Mouse (Mus musculus): Measurements from ENCODE around the gene Gm38119.

The Gm38119 gene

GRCm38 (mm10) chr3:92738996-92739395, at the start of gene Gm38119:
TSS of gene Gm38119 (minus strand) at chr3:92739096.
- Histone ChIP-seq H3K36me3 (ENCODE audit: insufficient read depth, low read length) (no peaks in the 10 kb centered on the region), H3K27me3 (ENCODE audit: insufficient read depth, low read length) (no peaks in the 10 kb centered on the region), H3K4me3 (replicated peaks; ENCODE audit: low read length) (no peak within 1 kb of the TSS), H3K9me3 (ENCODE audit: low read length) (no peaks in the 10 kb centered on the region), H3K4me1 (replicated peaks; ENCODE audit: low read depth, low read length) (no peaks in the 10 kb centered on the region)
- TF ChIP-seq POU5F1 (IDR thresholded peaks at IDR 0.05; ENCODE audit: borderline replicate concordance, low read length) (no peak), CTCF (conservative IDR thresholded peaks at IDR 0.05; ENCODE audit: low read length) (no peak), NANOG (IDR thresholded peaks at IDR 0.05; ENCODE audit: borderline replicate concordance, low read length) (no peak)

GRCm38 (mm10) chr3:92778799-92779198, 39.9 kb upstream of the Gm38119 start, which contains the start of gene Lce1i:
TSS of gene Lce1i (minus strand) at chr3:92778899.
- H3K4me3 ChIP-seq (replicated peaks; ENCODE audit: low read length): no peak within 1 kb of the TSS
- TF ChIP-seq NANOG (IDR thresholded peaks at IDR 0.05; ENCODE audit: borderline replicate concordance, low read length): no peak
- TF ChIP-seq CTCF (conservative IDR thresholded peaks at IDR 0.05; ENCODE audit: low read length): no peak
- no peak for TF ChIP-seq POU5F1 (IDR thresholded peaks at IDR 0.05; ENCODE audit: borderline replicate concordance, low read length)
- H3K36me3 ChIP-seq (ENCODE audit: insufficient read depth, low read length): no peaks in the 10 kb centered on the region
- no peaks in the 10 kb centered on the region for H3K4me1 ChIP-seq (replicated peaks; ENCODE audit: low read depth, low read length)
- H3K27me3 ChIP-seq (ENCODE audit: insufficient read depth, low read length): no peaks in the 10 kb centered on the region
- H3K9me3 ChIP-seq (ENCODE audit: low read length): no peaks in the 10 kb centered on the region

GRCm38 (mm10) chr3:92771573-92771972, 32.7 kb upstream of the Gm38119 start:
- no peak for TF ChIP-seq NANOG (IDR thresholded peaks at IDR 0.05; ENCODE audit: borderline replicate concordance, low read length)
- peak; percentile 66 for TF ChIP-seq CTCF (conservative IDR thresholded peaks at IDR 0.05; ENCODE audit: low read length)
- H3K36me3 ChIP-seq (ENCODE audit: insufficient read depth, low read length): no peaks in the 10 kb centered on the region
- H3K4me1 ChIP-seq (replicated peaks; ENCODE audit: low read depth, low read length): no peaks in the 10 kb centered on the region
- H3K27me3 ChIP-seq (ENCODE audit: insufficient read depth, low read length): no peaks in the 10 kb centered on the region
- no peak overlapping the region for H3K4me3 ChIP-seq (replicated peaks; ENCODE audit: low read length)
- no peaks in the 10 kb centered on the region for H3K9me3 ChIP-seq (ENCODE audit: low read length)

- Histone ChIP-seq H3K4me3 (replicated peaks; ENCODE audit: low read length) (no peak within 1 kb of the TSS), H3K36me3 (ENCODE audit: insufficient read depth, low read length) (no peaks in the 10 kb centered on the region), H3K4me1 (replicated peaks; ENCODE audit: low read depth, low read length) (no peaks in the 10 kb centered on the region), H3K9me3 (ENCODE audit: low read length) (no peaks in the 10 kb centered on the region), H3K27me3 (ENCODE audit: insufficient read depth, low read length) (no peaks in the 10 kb centered on the region)
- TF ChIP-seq CTCF (conservative IDR thresholded peaks at IDR 0.05; ENCODE audit: low read length) (no peak), POU5F1 (IDR thresholded peaks at IDR 0.05; ENCODE audit: borderline replicate concordance, low read length) (no peak), NANOG (IDR thresholded peaks at IDR 0.05; ENCODE audit: borderline replicate concordance, low read length) (no peak)
Measured at GRCm38 (mm10) chr3:92764965-92765364, 26.1 kb upstream of the Gm38119 start, which contains the start of gene Lce1h. TSS of gene Lce1h (minus strand) at chr3:92765065.

GRCm38 (mm10) chr3:92753197-92753596, 14.3 kb upstream of the Gm38119 start:
- no peaks in the 10 kb centered on the region for H3K4me1 ChIP-seq (replicated peaks; ENCODE audit: low read depth, low read length)
- no peaks in the 10 kb centered on the region for H3K27me3 ChIP-seq (ENCODE audit: insufficient read depth, low read length)
- no peaks in the 10 kb centered on the region for H3K36me3 ChIP-seq (ENCODE audit: insufficient read depth, low read length)
- TF ChIP-seq CTCF (conservative IDR thresholded peaks at IDR 0.05; ENCODE audit: low read length): peak; percentile 38
- no peak for TF ChIP-seq POU5F1 (IDR thresholded peaks at IDR 0.05; ENCODE audit: borderline replicate concordance, low read length)
- no peak overlapping the region for H3K4me3 ChIP-seq (replicated peaks; ENCODE audit: low read length)
- H3K9me3 ChIP-seq (ENCODE audit: low read length): no peaks in the 10 kb centered on the region

- Histone ChIP-seq H3K9me3 (ENCODE audit: low read length) (no peaks in the 10 kb centered on the region), H3K36me3 (ENCODE audit: insufficient read depth, low read length) (no peaks in the 10 kb centered on the region), H3K4me1 (replicated peaks; ENCODE audit: low read depth, low read length) (no peaks in the 10 kb centered on the region), H3K4me3 (replicated peaks; ENCODE audit: low read length) (no peak within 1 kb of the TSS), H3K27me3 (ENCODE audit: insufficient read depth, low read length) (no peaks in the 10 kb centered on the region)
- TF ChIP-seq NANOG (IDR thresholded peaks at IDR 0.05; ENCODE audit: borderline replicate concordance, low read length): no peak
- no peak for TF ChIP-seq CTCF (conservative IDR thresholded peaks at IDR 0.05; ENCODE audit: low read length)
- TF ChIP-seq POU5F1 (IDR thresholded peaks at IDR 0.05; ENCODE audit: borderline replicate concordance, low read length): no peak
Measured at GRCm38 (mm10) chr3:92752238-92752637, 13.3 kb upstream of the Gm38119 start, which contains the start of gene Lce1g. TSS of gene Lce1g (minus strand) at chr3:92752338.

GRCm38 (mm10) chr3:92722631-92723030, 16.3 kb downstream of the Gm38119 start:
- no peak overlapping the region for H3K4me3 ChIP-seq (replicated peaks; ENCODE audit: low read length)
- TF ChIP-seq CTCF (conservative IDR thresholded peaks at IDR 0.05; ENCODE audit: low read length) (no peak), NANOG (IDR thresholded peaks at IDR 0.05; ENCODE audit: borderline replicate concordance, low read length) (no peak), POU5F1 (IDR thresholded peaks at IDR 0.05; ENCODE audit: borderline replicate concordance, low read length) (no peak)
- H3K27me3 ChIP-seq (ENCODE audit: insufficient read depth, low read length): no peaks in the 10 kb centered on the region
- H3K9me3 ChIP-seq (ENCODE audit: low read length): no peaks in the 10 kb centered on the region
- no peaks in the 10 kb centered on the region for H3K36me3 ChIP-seq (ENCODE audit: insufficient read depth, low read length)
- H3K4me1 ChIP-seq (replicated peaks; ENCODE audit: low read depth, low read length): no peaks in the 10 kb centered on the region

- TF ChIP-seq POU5F1 (IDR thresholded peaks at IDR 0.05; ENCODE audit: borderline replicate concordance, low read length) (no peak), CTCF (conservative IDR thresholded peaks at IDR 0.05; ENCODE audit: low read length) (no peak), NANOG (IDR thresholded peaks at IDR 0.05; ENCODE audit: borderline replicate concordance, low read length) (no peak)
- H3K27me3 ChIP-seq (ENCODE audit: insufficient read depth, low read length): no peaks in the 10 kb centered on the region
- no peak within 1 kb of the TSS for H3K4me3 ChIP-seq (replicated peaks; ENCODE audit: low read length)
- H3K9me3 ChIP-seq (ENCODE audit: low read length): no peaks in the 10 kb centered on the region
- no peaks in the 10 kb centered on the region for H3K36me3 ChIP-seq (ENCODE audit: insufficient read depth, low read length)
- no peaks in the 10 kb centered on the region for H3K4me1 ChIP-seq (replicated peaks; ENCODE audit: low read depth, low read length)
Measured at GRCm38 (mm10) chr3:92720250-92720649, 18.6 kb downstream of the Gm38119 start, which contains the start of gene Lce1f. TSS of gene Lce1f (minus strand) at chr3:92720350.

GRCm38 (mm10) chr3:92715122-92715521, 23.8 kb downstream of the Gm38119 start:
- H3K4me1 ChIP-seq (replicated peaks; ENCODE audit: low read depth, low read length): no peaks in the 10 kb centered on the region
- H3K9me3 ChIP-seq (ENCODE audit: low read length): no peaks in the 10 kb centered on the region
- no peak overlapping the region for H3K4me3 ChIP-seq (replicated peaks; ENCODE audit: low read length)
- H3K27me3 ChIP-seq (ENCODE audit: insufficient read depth, low read length): no peaks in the 10 kb centered on the region
- no peak for TF ChIP-seq NANOG (IDR thresholded peaks at IDR 0.05; ENCODE audit: borderline replicate concordance, low read length)
- peak; percentile 22; the same call in 1 of the 2 replicates for TF ChIP-seq CTCF (conservative IDR thresholded peaks at IDR 0.05; ENCODE audit: low read length)
- no peaks in the 10 kb centered on the region for H3K36me3 ChIP-seq (ENCODE audit: insufficient read depth, low read length)
